Mouse (Mus musculus): ENCODE results near the gene St6galnac5.

GRCm38 (mm10) chr3:152949233-152949777 lies 32.7 kb downstream of the St6galnac5 start:
- TF ChIP-seq POLR2A (IDR thresholded peaks at IDR 0.05; ENCODE audit: insufficient read depth, low read length) = no peak
- no peak for TF ChIP-seq CTCF (IDR thresholded peaks at IDR 0.05; ENCODE audit: low read depth, low read length)

Data from ES-Bruce4 (cell line).